Mouse (Mus musculus) forebrain, embryonic 11.5 days (tissue): ENCODE results near the gene Ttc26. TPM values are rescaled to one million over a fixed set of nuclear protein-coding genes. Genes with fewer than 3 reads are reported as not detected.

ENCODE experiments used
- ATAC-seq: fragments of 200-750 bp; cut with Nextera tagmentation; replicated peaks from 2 replicates; pipeline ENCODE4 v1.8.0; 2017; ENCODE audit warnings: moderate TSS enrichment; ENCODE audit not compliant: low FRiP score
- DNase-seq: peaks from one replicate; pipeline ENCODE4 v3.0.0-alpha.2; 2017; ENCODE audit warnings: low spot score
- H3K27ac ChIP-seq: fragments of 300-500 bp; sonication (generic); 2 replicates; pipeline ENCODE4 v1.5.1; 2014; ENCODE audit warnings: low read depth, low read length
- H3K27me3 ChIP-seq: fragments of 300-500 bp; sonication (generic); 2 replicates; pipeline ENCODE4 v1.6.1; 2014; ENCODE audit warnings: mild to moderate bottlenecking, low read length, mixed read lengths; ENCODE audit not compliant: control insufficient read depth, insufficient read depth
- H3K36me3 ChIP-seq: fragments of 300-500 bp; sonication (generic); 2 replicates; pipeline ENCODE4 v1.6.1; 2014; ENCODE audit warnings: mild to moderate bottlenecking, low read length, moderate library complexity, mixed read lengths; ENCODE audit not compliant: control insufficient read depth, insufficient read depth
- H3K4me1 ChIP-seq: fragments of 300-500 bp; sonication (generic); replicated peaks from 2 replicates; pipeline ENCODE4 v1.6.1; 2014; ENCODE audit warnings: low read length, mixed read lengths; ENCODE audit not compliant: control insufficient read depth, insufficient read depth
- H3K4me2 ChIP-seq: fragments of 300-500 bp; sonication (generic); 2 replicates; pipeline ENCODE4 v1.6.1; 2014; ENCODE audit warnings: low read depth, mild to moderate bottlenecking, low read length, moderate library complexity, mixed read lengths; ENCODE audit not compliant: severe bottlenecking
- H3K4me3 ChIP-seq: fragments of 300-500 bp; sonication (generic); 2 replicates; pipeline ENCODE4 v1.5.1; 2014; ENCODE audit warnings: low read depth, low read length
- H3K9ac ChIP-seq: fragments of 300-500 bp; sonication (generic); 2 replicates; pipeline ENCODE4 v1.6.1; 2014; ENCODE audit warnings: low read length
- H3K9me3 ChIP-seq: fragments of 300-500 bp; sonication (generic); 2 replicates; pipeline ENCODE4 v1.6.1; 2016; ENCODE audit warnings: low read length, mixed read lengths; ENCODE audit not compliant: control insufficient read depth
- WGBS: fragments of 180-500 bp; shearing (Covaris S2); extraction: QIAGEN DNeasy Blood & Tissue Kit; methylation state at CpG from one replicate; pipeline ENCODE4 v1.1.7; 2014; 5-methylcytosine and 5-hydroxymethylcytosine counted together
- polyA plus RNA-seq: library from polyadenylated mRNA; unstranded; fragments of >200 nt; fragmentation: Nextera tagmentation; extraction: Ambion mirVana; gene quantifications from 2 replicates; pipeline ENCODE4 v1.2.1, GENCODE M21; 2014

Gene Ttc26
- polyA plus RNA-seq, result 13.5 and 16.5 TPM in 2 replicates

DNA sequence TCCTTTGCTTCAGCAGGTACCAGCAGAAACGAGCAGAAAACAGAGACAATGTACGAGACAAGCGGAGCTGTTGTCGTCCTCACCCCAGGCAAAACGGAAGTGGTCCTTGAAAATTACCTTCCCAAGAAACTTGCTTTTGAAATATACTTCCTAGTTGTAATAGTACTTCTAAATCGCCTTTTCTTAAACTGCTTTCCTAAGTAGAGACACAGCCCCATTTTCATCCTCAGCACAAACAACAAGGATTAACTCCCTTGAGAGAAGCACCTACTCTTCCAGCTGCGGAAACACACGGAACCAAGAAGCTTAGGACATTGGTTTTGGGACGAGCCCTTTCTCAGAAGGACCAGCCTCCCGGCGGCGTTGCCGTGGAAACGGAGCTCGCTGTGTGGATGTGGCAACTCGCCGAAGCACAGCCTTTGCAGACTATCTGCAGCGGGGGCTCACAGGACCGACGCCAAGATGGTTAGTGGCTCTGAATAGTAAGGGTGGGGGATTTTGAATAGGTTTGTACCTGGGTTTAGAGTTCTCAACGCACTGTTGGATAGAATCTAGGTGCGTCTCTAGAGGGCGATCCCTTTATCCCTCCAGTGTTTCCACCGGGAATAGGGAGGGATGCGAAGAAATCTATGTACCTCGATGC lies at the start of gene Ttc26:
TSS of gene Ttc26 (plus strand) at position 341 of the 643 bp plus-strand sequence.
- no peaks in the 10 kb centered on the region for H3K9me3 ChIP-seq
- DNase-seq, result peak; percentile 93
- no peaks in the 10 kb centered on the region for H3K27me3 ChIP-seq
- H3K4me2 ChIP-seq, result peak within 1 kb of the TSS; percentile 52
- under 1% methylated on average over 26 of the region's 26 CpGs for WGBS
- H3K27ac ChIP-seq, result no peak within 1 kb of the TSS
- peak within 1 kb of the TSS; percentile 54 for H3K4me3 ChIP-seq
- peak within 1 kb of the TSS; percentile 74 for H3K9ac ChIP-seq
- no peaks in the 10 kb centered on the region for H3K36me3 ChIP-seq
- H3K4me1 ChIP-seq, result no peaks in the 10 kb centered on the region
- peak; percentile 92 for ATAC-seq

DNA sequence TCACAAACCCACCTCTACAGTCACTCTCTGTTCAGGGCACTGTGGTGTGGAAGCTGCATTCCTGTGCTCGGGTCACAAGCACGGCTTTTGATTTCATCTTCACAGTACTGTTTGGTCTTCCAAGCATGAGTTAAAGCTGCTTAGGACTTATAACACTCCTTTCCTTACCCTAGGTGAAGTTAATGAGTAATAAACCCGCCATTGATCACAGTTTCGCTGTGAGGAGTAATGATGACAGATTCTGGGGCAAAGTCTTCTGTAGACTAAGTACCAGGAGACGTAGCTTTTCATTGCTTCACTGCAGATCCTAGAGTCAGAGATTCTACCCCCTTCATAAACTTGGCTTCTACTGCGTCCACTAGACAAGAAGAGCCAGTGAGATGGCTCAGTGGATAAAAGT lies 46.0 kb upstream of the Ttc26 start:
- no peak for DNase-seq

GRCm38 (mm10) chr6:38337166-38337705 lies 44.0 kb upstream of the Ttc26 start:
- Histone ChIP-seq H3K9me3 (no peaks in the 10 kb centered on the region), H3K27me3 (no peaks in the 10 kb centered on the region), H3K4me2 (no peak overlapping the region), H3K27ac (no peak overlapping the region), H3K4me1 (no peaks in the 10 kb centered on the region), H3K36me3 (no peaks in the 10 kb centered on the region), H3K9ac (no peak overlapping the region), H3K4me3 (no peak overlapping the region)
- ATAC-seq (no peak), DNase-seq (no peak)
- 92% methylated on average over 4 of the region's 4 CpGs for WGBS

More for the DNA sequence above, 46.0 kb upstream of the Ttc26 start:
- Histone ChIP-seq H3K4me1 (no peaks in the 10 kb centered on the region), H3K9ac (no peak overlapping the region), H3K4me3 (no peak overlapping the region), H3K36me3 (no peaks in the 10 kb centered on the region), H3K27ac (no peak overlapping the region), H3K27me3 (no peaks in the 10 kb centered on the region), H3K9me3 (no peaks in the 10 kb centered on the region), H3K4me2 (no peak overlapping the region)
- 92% methylated on average over 6 of the region's 6 CpGs for WGBS
- ATAC-seq, result no peak

- Histone ChIP-seq H3K4me1 (no peaks in the 10 kb centered on the region), H3K27ac (no peak overlapping the region), H3K9me3 (no peaks in the 10 kb centered on the region), H3K27me3 (no peaks in the 10 kb centered on the region), H3K9ac (no peak overlapping the region), H3K36me3 (no peaks in the 10 kb centered on the region), H3K4me3 (no peak overlapping the region), H3K4me2 (no peak overlapping the region)
- 88% methylated on average over 6 of the region's 6 CpGs for WGBS
- ATAC-seq, result no peak
- DNase-seq, result no peak
Observed at GRCm38 (mm10) chr6:38337951-38338350, 43.3 kb upstream of the Ttc26 start.

DNA sequence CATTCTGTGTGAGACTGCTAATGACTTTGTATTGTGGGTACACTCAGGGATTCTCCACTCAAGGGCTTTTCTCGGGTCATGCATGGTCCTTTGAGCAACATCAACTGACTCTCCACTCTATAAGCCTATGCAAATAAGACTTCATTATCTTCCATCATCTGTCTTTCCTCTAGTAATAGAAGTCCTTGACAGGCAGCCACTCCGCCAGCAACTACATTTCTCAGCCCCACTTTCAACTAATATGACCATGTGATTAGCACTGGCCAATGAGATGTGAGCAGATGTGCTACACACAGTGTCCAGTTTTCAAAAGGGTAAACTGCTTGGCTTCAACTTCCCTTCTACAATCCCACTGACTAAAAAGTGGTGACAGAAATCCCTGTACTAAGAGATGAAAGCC lies 42.2 kb upstream of the Ttc26 start:
- DNase-seq (no peak), ATAC-seq (no peak)
- Histone ChIP-seq H3K36me3 (no peaks in the 10 kb centered on the region), H3K9me3 (no peaks in the 10 kb centered on the region), H3K4me1 (no peaks in the 10 kb centered on the region), H3K9ac (no peak overlapping the region), H3K27ac (no peak overlapping the region), H3K4me2 (no peak overlapping the region), H3K4me3 (no peak overlapping the region), H3K27me3 (no peaks in the 10 kb centered on the region)
- WGBS, result 71% methylated on average over 2 of the region's 2 CpGs

DNA sequence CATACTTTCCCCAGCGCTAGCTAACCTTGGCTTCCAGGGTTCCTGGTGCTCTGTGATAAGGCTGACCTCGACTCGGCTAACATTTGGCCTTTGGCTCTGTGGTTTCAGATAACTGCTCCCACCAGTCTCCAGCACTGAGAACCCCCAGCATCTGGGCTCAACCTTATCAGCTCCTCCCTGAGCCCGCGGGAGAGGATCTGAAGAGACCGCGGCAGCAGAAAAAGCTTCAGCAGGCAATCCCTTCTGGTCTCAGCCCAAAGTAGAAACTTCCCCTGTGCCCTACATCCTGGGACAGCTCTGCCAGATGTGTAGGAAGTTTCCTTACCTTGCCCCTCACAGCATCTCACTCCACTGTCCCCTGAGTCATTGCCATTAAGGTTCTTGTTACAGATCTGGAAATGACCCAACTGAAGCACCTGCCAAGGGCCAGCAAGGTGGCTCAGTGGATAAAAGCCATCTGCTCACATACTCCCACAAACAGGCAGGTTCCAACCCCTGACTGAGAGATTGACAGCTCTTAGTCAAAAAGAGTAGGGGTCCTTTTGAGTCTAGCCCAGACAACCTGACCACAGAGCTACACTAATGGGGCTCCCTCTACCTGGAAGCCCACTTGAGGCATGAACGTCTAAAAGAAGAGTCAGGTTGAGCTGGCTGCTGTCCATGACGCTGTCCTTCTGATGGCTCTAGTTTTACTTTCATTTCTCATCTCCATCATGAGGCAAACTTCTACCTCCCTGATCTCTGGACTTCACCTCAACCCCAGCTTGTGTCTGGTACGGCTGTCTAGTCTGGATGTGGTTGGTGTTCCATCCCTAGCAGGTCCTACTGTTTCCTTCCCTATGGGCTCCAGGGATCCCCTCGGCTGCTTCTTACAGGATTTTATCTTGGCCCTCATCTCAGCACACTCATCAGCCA lies 39.3 kb upstream of the Ttc26 start:
- H3K4me1 ChIP-seq, result no peaks in the 10 kb centered on the region
- H3K27ac ChIP-seq, result no peak overlapping the region
- WGBS, result 72% methylated on average over 11 of the region's 11 CpGs
- DNase-seq (no peak), ATAC-seq (no peak)
- H3K4me2 ChIP-seq, result no peak overlapping the region
- H3K4me3 ChIP-seq, result no peak overlapping the region
- no peaks in the 10 kb centered on the region for H3K9me3 ChIP-seq
- no peaks in the 10 kb centered on the region for H3K27me3 ChIP-seq
- no peaks in the 10 kb centered on the region for H3K36me3 ChIP-seq
- no peak overlapping the region for H3K9ac ChIP-seq

- H3K4me3 ChIP-seq, result no peak overlapping the region
- WGBS, result 87% methylated on average over 8 of the region's 8 CpGs
- no peaks in the 10 kb centered on the region for H3K9me3 ChIP-seq
- no peaks in the 10 kb centered on the region for H3K36me3 ChIP-seq
- H3K4me1 ChIP-seq, result no peaks in the 10 kb centered on the region
- DNase-seq (no peak), ATAC-seq (no peak)
- no peaks in the 10 kb centered on the region for H3K27me3 ChIP-seq
- H3K27ac ChIP-seq, result no peak overlapping the region
- no peak overlapping the region for H3K4me2 ChIP-seq
- no peak overlapping the region for H3K9ac ChIP-seq
Observed at GRCm38 (mm10) chr6:38342666-38342992, 38.6 kb upstream of the Ttc26 start.

DNA sequence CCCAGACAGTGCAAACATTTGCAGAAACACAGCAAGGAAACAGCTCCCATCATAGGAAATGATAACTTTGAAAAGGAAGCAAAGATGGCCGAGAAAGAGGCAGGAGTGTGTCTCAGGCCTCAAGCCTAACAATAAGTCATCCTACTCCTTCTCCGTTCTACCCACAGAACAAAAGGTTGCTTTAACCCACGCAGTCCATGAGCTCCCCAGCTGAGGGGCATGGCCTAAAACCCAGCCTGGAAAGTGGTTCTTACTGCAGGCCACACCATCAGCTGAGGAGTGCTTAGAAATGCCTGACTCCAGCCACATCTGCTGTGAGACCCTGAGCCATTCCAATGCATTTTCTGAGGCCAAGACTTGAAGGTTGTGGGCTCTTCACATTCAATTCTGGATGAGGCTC lies 37.7 kb upstream of the Ttc26 start:
- ATAC-seq, result no peak
- 51% methylated on average over 3 of the region's 3 CpGs for WGBS

More for the DNA sequence above, 37.7 kb upstream of the Ttc26 start:
- Histone ChIP-seq H3K27ac (no peak overlapping the region), H3K4me3 (no peak overlapping the region), H3K4me2 (no peak overlapping the region), H3K9me3 (no peaks in the 10 kb centered on the region), H3K27me3 (no peaks in the 10 kb centered on the region), H3K4me1 (no peaks in the 10 kb centered on the region), H3K9ac (no peak overlapping the region), H3K36me3 (no peaks in the 10 kb centered on the region)
- DNase-seq, result no peak
